Comparison of ENCODE assay signal across 25 mouse cellular contexts in the genomic region with DNA sequence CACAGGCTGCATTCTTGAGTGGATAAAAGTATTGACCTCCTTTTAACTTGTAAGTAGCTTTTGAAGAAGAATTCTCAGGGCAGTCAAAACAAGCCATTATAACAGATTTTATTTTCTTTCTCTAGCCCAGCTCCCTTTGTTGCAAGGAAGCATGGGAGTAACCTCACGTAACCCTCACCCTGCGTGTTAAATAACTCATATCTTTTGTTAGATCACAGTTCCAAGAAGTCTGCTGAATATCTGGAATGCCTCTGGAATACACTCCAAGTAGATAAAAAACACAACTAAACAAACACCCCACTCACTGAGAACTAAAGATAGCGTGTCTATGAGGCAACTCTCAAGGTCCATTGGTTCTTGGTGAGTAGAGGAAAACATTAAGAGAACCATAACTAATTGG. TPM values are rescaled to one million over a fixed set of nuclear protein-coding genes. Genes with fewer than 3 reads are reported as not detected.
DNase-seq lines count a peak whose midpoint lies in the region; ATAC-seq and TF ChIP-seq lines count a peak whose summit lies in the region.
"Had no signal": no experiment of that assay in that cellular context is flagged by ENCODE, and none has a peak within 500 bp of the region (broad histone marks: within the 10 kb centered on the region; RNA-seq: fewer than 3 reads in every experiment).

No protein-coding gene starts in this region.

- H3K4me2 ChIP-seq in kidney, embryonic 15.5 days, result no peak overlapping the region
- H3K4me2 ChIP-seq: embryonic facial prominence, embryonic 12.5 days; forebrain, embryonic 15.5 days; heart, embryonic 13.5 days; hindbrain, embryonic 13.5 days had no signal

- no peaks in the 10 kb centered on the region for H3K36me3 ChIP-seq in kidney, adult 2 months (ENCODE audit: control insufficient read depth, insufficient read depth, low read length)
- peaks cover 21% of the 10 kb centered on the region for H3K36me3 ChIP-seq in kidney, embryonic 15.5 days
- H3K36me3 ChIP-seq in liver, adult 2 months (ENCODE audit: control insufficient read depth, insufficient read depth, low read length), result peaks cover 32% of the 10 kb centered on the region
- H3K36me3 ChIP-seq: forebrain, embryonic 15.5 days; G1E; hindbrain, embryonic 13.5 days had no signal

- H3K4me1 ChIP-seq in kidney, adult 2 months (ENCODE audit: control insufficient read depth, insufficient read depth, low read length), result 0 out of 2 replicates have a peak, but pooled peaks cover 2% of the 10 kb centered on the region
- H3K4me1 ChIP-seq in kidney, embryonic 15.5 days, result no peaks in the 10 kb centered on the region
- H3K4me1 ChIP-seq in liver, adult 2 months (ENCODE audit: control insufficient read depth, insufficient read depth, low read length), result no peaks in the 10 kb centered on the region; the same call in 1 of the 2 replicates
- H3K4me1 ChIP-seq: forebrain, embryonic 15.5 days; heart, embryonic 13.5 days; hindbrain, embryonic 13.5 days had no signal

- H3K4me3 ChIP-seq in kidney, adult 2 months (ENCODE audit: insufficient read depth, low read depth, low read length), result no peak overlapping the region
- H3K4me3 ChIP-seq in kidney, embryonic 15.5 days (replicated peaks), result no peak overlapping the region
- H3K4me3 ChIP-seq in liver, adult 2 months (ENCODE audit: insufficient read depth, low read depth, low read length), result no peak overlapping the region
- H3K4me3 ChIP-seq: embryonic facial prominence, embryonic 12.5 days; forebrain, embryonic 15.5 days; heart, embryonic 13.5 days; hindbrain, embryonic 13.5 days had no signal

- DNase-seq in heart, adult 11 months, result peak; percentile 84
- DNase-seq in heart, postnatal 4 days, result no peak
- peak; percentile 51 for DNase-seq in kidney, adult 2 months
- peak; percentile 15 for DNase-seq in liver, adult 2 months (ENCODE audit: extremely low read depth, low read depth, low spot score)
- no peak for DNase-seq in liver
- DNase-seq in kidney, postnatal 14 days, result peak; percentile 34
- DNase-seq: adrenal gland, adult 8-10 months; adrenal gland, postnatal 36 days; cerebellum, adult 2 months; cerebellum, postnatal 10 days; gastrocnemius, postnatal 36 days had no signal

- H3K27ac ChIP-seq in kidney, adult 2 months (ENCODE audit: insufficient read depth, low read depth, low read length), result peak overlapping the region; percentile 31; the same call in 1 of the 2 replicates
- no peak overlapping the region; the same call in 1 of the 2 replicates for H3K27ac ChIP-seq in kidney, embryonic 15.5 days
- no peak overlapping the region for H3K27ac ChIP-seq in liver, adult 2 months (replicated peaks; ENCODE audit: insufficient read depth, low read depth, low read length)
- H3K27ac ChIP-seq: embryonic facial prominence, embryonic 12.5 days; forebrain, embryonic 15.5 days; heart, embryonic 13.5 days; hindbrain, embryonic 13.5 days had no signal

- H3K9me3 ChIP-seq in kidney, embryonic 15.5 days (replicated peaks), result no peaks in the 10 kb centered on the region
- H3K9me3 ChIP-seq: forebrain, embryonic 15.5 days; heart, embryonic 13.5 days; hindbrain, embryonic 13.5 days had no signal

- no peaks in the 10 kb centered on the region for H3K27me3 ChIP-seq in kidney, adult 2 months (replicated peaks; ENCODE audit: control insufficient read depth, insufficient read depth, low read length)
- no peaks in the 10 kb centered on the region for H3K27me3 ChIP-seq in kidney, embryonic 15.5 days
- no peaks in the 10 kb centered on the region for H3K27me3 ChIP-seq in liver, adult 2 months (ENCODE audit: control insufficient read depth, insufficient read depth, low read length)
- H3K27me3 ChIP-seq: embryonic facial prominence, embryonic 12.5 days; forebrain, embryonic 15.5 days; heart, embryonic 13.5 days; hindbrain, embryonic 13.5 days had no signal

- TF ChIP-seq CTCF in kidney, adult 2 months (conservative IDR thresholded peaks at IDR 0.05; ENCODE audit: insufficient read depth, insufficient read length, low read depth, low read length), result no peak
- TF ChIP-seq CTCF in liver, adult 2 months (IDR thresholded peaks at IDR 0.05; ENCODE audit: low read depth, low read length), result no peak

- WGBS in kidney, adult 2 months, result 50% methylated on average over 3 of the region's 3 CpGs
- WGBS in kidney, embryonic 15.5 days, result 71% methylated on average over 3 of the region's 3 CpGs
- WGBS in liver, adult 2 months, result 20% methylated on average over 3 of the region's 3 CpGs

- no peak for TF ChIP-seq POLR2A in kidney, adult 2 months (IDR thresholded peaks at IDR 0.05; ENCODE audit: low read depth, low read length)
- no peak for TF ChIP-seq POLR2A in liver, adult 2 months (IDR thresholded peaks at IDR 0.05; ENCODE audit: extremely low read depth, insufficient read depth, low read length)

- H3K9ac ChIP-seq in kidney, embryonic 15.5 days, result no peak overlapping the region
- H3K9ac ChIP-seq in liver, adult 2 months (ENCODE audit: low read depth, low read length), result no peak overlapping the region
- H3K9ac ChIP-seq: embryonic facial prominence, embryonic 12.5 days; forebrain, embryonic 15.5 days; heart, embryonic 13.5 days; hindbrain, embryonic 13.5 days had no signal

- 0 out of 2 replicates have a peak, but pooled peaks cover 3% of the 10 kb centered on the region for H3K79me2 ChIP-seq in liver, adult 2 months (ENCODE audit: control insufficient read depth, insufficient read depth, low read length)

- ATAC-seq in kidney, embryonic 15.5 days (replicated peaks; ENCODE audit: low FRiP score), result no peak
- no peak for ATAC-seq in monocyte, adult 5-6 weeks (replicated peaks; ENCODE audit: insufficient number of reproducible peaks, low FRiP score, low TSS enrichment, poor library complexity, severe bottlenecking)
- ATAC-seq: CD4-positive, CD25-positive, alpha-beta regulatory T cell, adult 4 months; forebrain, embryonic 15.5 days had no signal

RNA-seq across cellular contexts. Expression of a gene that starts 7.0 kb away (rescaled TPM):
- 1 to 10 TPM; 7.8 to 8.4 TPM for total RNA-seq in heart, postnatal 4 days (2021)
- polyA plus RNA-seq in kidney, adult 2 months (2012; rRNA removed), result 13.2 and 14.0 TPM in 2 replicates
- polyA plus RNA-seq in kidney, embryonic 15.5 days (2015; fragmentation: Nextera tagmentation; extraction: Ambion mirVana), result 24.1 and 26.1 TPM in 2 replicates
- total RNA-seq in liver, adult 2 months (2014; rRNA removed), result 9.6 and 13.5 TPM in 2 replicates
- 5.4 and 8.9 TPM in 2 replicates for polyA plus RNA-seq in liver, adult 2 months (2012; rRNA removed)
- total RNA-seq in monocyte, adult 5-6 weeks (2017), result not detected in 3 replicates
- total RNA-seq: common myeloid progenitor, adult 5-6 weeks; G1E; hematopoietic stem cell, adult 5-6 weeks had no signal
- polyA plus RNA-seq: G1E had no signal

RNA-seq across cellular contexts. Expression of a gene that starts 20.7 kb away (rescaled TPM):
- total RNA-seq in heart, postnatal 4 days (2021), result 10 to 100 TPM; 12.7 to 13.3 TPM
- polyA plus RNA-seq in kidney, adult 2 months (2012; rRNA removed), result 12.1 and 12.8 TPM in 2 replicates
- polyA plus RNA-seq in kidney, embryonic 15.5 days (2015; fragmentation: Nextera tagmentation; extraction: Ambion mirVana), result 5.6 and 6.2 TPM in 2 replicates
- 20.9 and 24.8 TPM in 2 replicates for total RNA-seq in liver, adult 2 months (2014; rRNA removed)
- polyA plus RNA-seq in liver, adult 2 months (2012; rRNA removed), result 9.6 and 9.9 TPM in 2 replicates
- 7.1 to 20.0 TPM (median 12.9 TPM) in 3 replicates for total RNA-seq in monocyte, adult 5-6 weeks (2017)
- polyA plus RNA-seq: G1E had no signal

RNA-seq across cellular contexts. Expression of a gene that starts 50.7 kb away (rescaled TPM):
- not detected for total RNA-seq in heart, postnatal 4 days (2021)
- not detected in 2 replicates for polyA plus RNA-seq in kidney, adult 2 months (2012; rRNA removed)
- polyA plus RNA-seq in kidney, embryonic 15.5 days (2015; fragmentation: Nextera tagmentation; extraction: Ambion mirVana), result not detected in 2 replicates
- total RNA-seq in liver, adult 2 months (2014; rRNA removed), result not detected in 2 replicates
- not detected in 2 replicates for polyA plus RNA-seq in liver, adult 2 months (2012; rRNA removed)
- not detected in 3 replicates for total RNA-seq in monocyte, adult 5-6 weeks (2017)
- total RNA-seq: adrenal gland, adult 8-10 months; adrenal gland, postnatal 36 days; common myeloid progenitor, adult 5-6 weeks; G1E; gastrocnemius, adult 8-10 months; gastrocnemius, postnatal 36 days; heart, adult 18-20 months; hematopoietic stem cell, adult 5-6 weeks had no signal
- polyA plus RNA-seq: CD4-positive, CD25-positive, alpha-beta regulatory T cell, adult 4 months; cerebellum, adult 2 months; forebrain, embryonic 11.5 days; forebrain, embryonic 15.5 days; G1E; heart, embryonic 13.5 days; heart, postnatal 0 days; hindbrain, embryonic 13.5 days had no signal

Comparison
In these comparisons a context has a peak if more than half of its experiments do, and no peak if none do; other contexts are left out.
1. DNase-seq: peak in heart, adult 11 months (single experiment), kidney, adult 2 months (single experiment), liver, adult 2 months (single experiment) and kidney, postnatal 14 days (single experiment); none in heart, postnatal 4 days (single experiment) and liver (single experiment).